Mouse (Mus musculus): Measurements from ENCODE around the gene Dgcr6. TPM values are rescaled to one million over a fixed set of nuclear protein-coding genes. Genes with fewer than 3 reads are reported as not detected.

Gene Dgcr6
- total RNA-seq, 2 experiments from 2014 or later, result 41.8 to 42.0 TPM

DNA sequence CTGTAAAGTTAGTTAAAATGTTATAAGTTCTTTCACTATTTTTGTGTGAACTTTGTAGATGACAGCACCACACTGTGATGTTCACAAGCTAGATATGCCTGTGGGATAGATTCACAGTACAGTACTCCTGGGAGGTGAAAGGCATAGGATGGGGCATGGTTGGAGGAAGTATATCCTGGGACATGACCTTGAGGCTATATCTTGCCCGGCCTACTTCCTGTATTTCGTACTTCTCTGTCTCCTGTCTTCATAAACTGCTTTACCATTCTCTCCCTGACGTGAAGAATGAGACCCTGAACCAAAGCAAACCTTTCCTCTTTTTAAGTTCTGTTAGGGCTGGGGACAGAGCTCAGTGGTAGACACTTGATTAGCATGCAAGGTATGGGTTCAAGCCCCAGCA is 65.6 kb downstream of the Dgcr6 start:
- no peak for DNase-seq

DNA sequence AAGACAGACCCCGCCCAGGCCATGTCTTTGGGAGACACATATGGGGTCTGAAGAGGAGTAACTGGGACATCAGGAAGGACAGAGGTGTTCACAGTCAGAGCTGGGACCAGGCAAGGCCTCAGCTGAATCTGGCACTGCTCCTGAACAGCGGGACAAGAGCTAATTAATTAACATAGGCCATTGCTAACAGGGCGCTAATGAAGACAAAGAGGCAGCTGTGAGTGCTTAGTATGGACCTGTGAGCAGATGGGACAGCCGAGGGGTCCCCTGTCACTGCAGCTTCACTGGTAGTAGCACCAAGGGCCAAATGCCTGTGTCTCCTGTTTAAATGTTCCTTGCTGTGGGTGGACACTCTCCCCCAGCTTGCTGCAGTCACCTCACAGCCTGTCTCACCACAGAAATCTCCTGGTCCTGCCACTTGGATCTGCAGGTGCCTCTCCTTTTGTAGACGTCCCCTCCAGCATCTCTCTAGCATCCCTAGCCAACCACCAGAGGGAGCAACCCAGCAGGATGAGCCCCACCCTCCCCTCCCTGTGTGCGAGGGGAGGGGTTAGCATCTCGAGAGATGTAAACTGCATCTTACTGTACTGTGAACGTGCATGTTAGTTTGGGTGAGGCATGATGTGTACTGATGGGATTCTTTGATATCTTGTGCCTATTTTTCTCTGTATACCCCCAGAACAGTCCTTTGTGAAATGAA is 66.5 kb downstream of the Dgcr6 start:
- peak in 1 of 2 experiments; percentile 18 for DNase-seq

Other genes starting within 250 kb of the Dgcr6 start
- gene B830017H08Rik, start 219.7 kb upstream of the Dgcr6 start, total RNA-seq (2021), result not detected
- gene Car15, start 214.5 kb upstream of the Dgcr6 start, total RNA-seq (2021), result 1 to 10 TPM; 1.7 to 2.1 TPM
- under 1 TPM; 0.27 to 0.33 TPM for gene Gm20518, start 161.2 kb upstream of the Dgcr6 start, total RNA-seq (2021)
- gene Tssk1, start 158.6 kb upstream of the Dgcr6 start, total RNA-seq (2021), result under 1 TPM; 0.12 to 0.33 TPM
- 10 to 100 TPM; 43.5 to 48.3 TPM for gene Dgcr2, start 154.3 kb upstream of the Dgcr6 start, total RNA-seq (2021)
- not detected for gene Tssk2, start 154.2 kb upstream of the Dgcr6 start, total RNA-seq (2021)
- 1 to 10 TPM; 8.6 TPM for gene Ess2, start 141.5 kb upstream of the Dgcr6 start, total RNA-seq (2021)
- not detected for gene Gsc2, start 137.8 kb upstream of the Dgcr6 start, total RNA-seq (2021)
- 10 to 100 TPM; 10.3 to 37.8 TPM for gene Slc25a1, start 124.6 kb upstream of the Dgcr6 start, total RNA-seq (2021)
- not detected for gene Vpreb2, start 72.4 kb upstream of the Dgcr6 start, total RNA-seq (2021)
- gene Prodh, start 37.3 kb downstream of the Dgcr6 start, total RNA-seq (2021), result 10 to 100 TPM; 12.3 to 17.9 TPM
- 1 to 10 TPM; 3.6 to 5.5 TPM for gene Rtn4r, start 74.8 kb downstream of the Dgcr6 start, total RNA-seq (2021)
- gene Ccdc188, start 165.0 kb downstream of the Dgcr6 start, total RNA-seq (2021), result not detected
- 10 to 100 TPM; 18.1 to 25.1 TPM for gene Zdhhc8, start 182.3 kb downstream of the Dgcr6 start, total RNA-seq (2021)
- gene Trmt2a, start 195.8 kb downstream of the Dgcr6 start, total RNA-seq (2021), result 10 to 100 TPM; 13.8 to 16.7 TPM
- 10 to 100 TPM; 36.3 to 42.5 TPM for gene Ranbp1, start 195.9 kb downstream of the Dgcr6 start, total RNA-seq (2021)
- not detected for gene Gm49776, start 205.5 kb downstream of the Dgcr6 start, total RNA-seq (2021)
- 10 to 100 TPM; 10.9 to 12.4 TPM for gene Dgcr8, start 236.4 kb downstream of the Dgcr6 start, total RNA-seq (2021)

Measured in heart, adult 18-20 months (tissue).